Mouse (Mus musculus) cerebellum, adult 8-10 months (tissue): ENCODE measurements at regions not wholly inside any gene's neighbourhood (a gene's known extent, or its start where the extent isn't known, plus 50 kb on each side); places are given as distances from the start of the nearest gene placed in this dataset.
A peak's percentile ranks its signal among the peaks of the same experiment; 100 is the strongest.

Source experiments
- DNase-seq: peaks from one replicate; pipeline ENCODE4 v3.0.0; 2022

DNA sequence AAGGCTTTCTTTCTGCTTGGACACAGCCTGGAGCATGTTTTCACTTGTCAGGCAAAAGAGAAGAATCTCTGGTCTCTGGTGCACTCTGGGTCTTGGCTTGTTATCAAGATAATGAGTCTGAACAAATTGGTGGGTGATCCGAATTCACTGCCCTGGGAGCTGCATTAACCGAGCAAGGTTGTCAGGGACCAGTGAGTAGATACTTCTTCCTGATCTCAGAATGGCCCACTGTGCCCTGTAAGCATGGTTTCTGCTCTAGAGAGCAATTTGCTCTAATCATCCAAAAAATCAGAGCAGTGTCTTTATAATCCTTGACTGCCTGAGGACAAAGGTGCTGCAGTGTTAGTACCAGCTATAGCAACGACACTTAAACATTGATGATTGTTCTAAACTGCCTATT is 97.2 kb upstream of the 1500015O10Rik start:
- DNase-seq, result no peak

DNA sequence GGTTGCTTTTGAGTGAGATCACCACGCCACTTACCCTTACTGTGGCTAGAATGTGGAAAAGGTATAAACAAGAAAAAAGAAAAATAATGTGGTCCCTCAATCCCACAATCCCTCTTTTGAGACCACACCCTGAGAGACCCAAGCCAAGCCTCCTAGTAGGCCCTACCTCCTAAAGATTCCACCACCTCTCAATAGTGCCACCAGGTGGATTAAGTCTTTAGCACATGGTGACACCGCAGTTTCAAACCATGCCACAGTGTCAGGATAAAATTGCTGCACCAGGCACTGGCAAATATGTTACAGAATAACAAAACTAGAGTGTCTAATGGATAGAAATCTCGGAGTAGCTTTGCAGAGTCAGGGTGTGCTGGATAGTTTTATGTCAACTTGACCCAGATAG is 94.7 kb upstream of the 1500015O10Rik start:
- peak; percentile 28 for DNase-seq

DNA sequence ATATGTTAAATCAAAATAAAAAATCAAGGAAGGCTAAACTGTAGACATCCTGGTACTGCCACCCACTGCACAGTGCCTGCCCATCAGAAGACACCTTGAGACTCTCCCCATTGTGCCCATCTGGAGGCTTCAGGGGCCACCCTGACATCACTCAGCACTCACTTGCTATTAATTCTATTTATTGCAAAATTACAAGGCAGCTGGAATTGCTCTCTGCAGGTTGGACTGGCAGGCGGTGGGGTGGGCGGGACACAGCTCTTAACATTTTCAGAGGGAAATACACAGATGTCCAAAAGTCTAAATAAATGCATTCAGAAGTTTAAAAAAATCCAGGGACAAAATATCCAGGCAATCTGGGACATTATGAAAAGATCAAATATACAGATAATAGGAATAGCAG is 92.4 kb upstream of the 1500015O10Rik start:
- no peak for DNase-seq

- no peak for DNase-seq
These were observed 58.4 kb upstream of the 1500015O10Rik start for GRCm38 (mm10) chr1:43672031-43672430.
